Mouse (Mus musculus) lung, embryonic 14.5 days (tissue): ENCODE results near the gene Mfsd14a. TPM values are rescaled to one million over a fixed set of nuclear protein-coding genes. Genes with fewer than 3 reads are reported as not detected.

Experiments
- ATAC-seq: fragments of 200-750 bp; cut with Nextera tagmentation; 2 replicates; pipeline ENCODE4 v1.8.0; 2017; ENCODE audit warnings: mild to moderate bottlenecking, moderate TSS enrichment, moderate library complexity; ENCODE audit not compliant: insufficient read depth
- DNase-seq: peaks from one replicate; pipeline ENCODE4 v3.0.0-alpha.2; 2015
- H3K27ac ChIP-seq: fragments of 300-500 bp; sonication (generic); 2 replicates; pipeline ENCODE4 v1.5.1; 2014; ENCODE audit warnings: low read depth, mild to moderate bottlenecking, moderate library complexity
- H3K27me3 ChIP-seq: fragments of 300-500 bp; sonication (generic); 2 replicates; pipeline ENCODE4 v1.6.1; 2014; ENCODE audit warnings: low read length, control low read depth; ENCODE audit not compliant: insufficient read depth
- H3K36me3 ChIP-seq: fragments of 300-500 bp; sonication (generic); 2 replicates; pipeline ENCODE4 v1.6.1; 2014; ENCODE audit warnings: control low read depth; ENCODE audit not compliant: insufficient read depth
- H3K4me1 ChIP-seq: fragments of 300-500 bp; sonication (generic); 2 replicates; pipeline ENCODE4 v1.6.1; 2014; ENCODE audit warnings: antibody characterized with exemption, control low read depth; ENCODE audit not compliant: insufficient read depth
- H3K4me2 ChIP-seq: fragments of 300-500 bp; sonication (generic); 2 replicates; pipeline ENCODE4 v1.6.1; 2014; ENCODE audit warnings: mild to moderate bottlenecking
- H3K4me3 ChIP-seq: fragments of 300-500 bp; sonication (generic); 2 replicates; pipeline ENCODE4 v1.5.1; 2014; ENCODE audit warnings: low read depth, low read length
- H3K9ac ChIP-seq: fragments of 300-500 bp; sonication (generic); 2 replicates; pipeline ENCODE4 v1.6.1; 2014
- H3K9me3 ChIP-seq: fragments of 300-500 bp; sonication (generic); 2 replicates; pipeline ENCODE4 v1.6.1; 2016; ENCODE audit warnings: low read depth, low read length, control low read depth
- CTCF ChIP-seq: IDR thresholded peaks from 2 replicates; pipeline ENCODE4 v1.5.1; 2016; ENCODE audit warnings: antibody characterized with exemption, low read depth
- WGBS: fragments of 180-500 bp; shearing (Covaris S2); extraction: QIAGEN DNeasy Blood & Tissue Kit; methylation state at CpG from one replicate; pipeline ENCODE4 v1.1.7; 2014; 5-methylcytosine and 5-hydroxymethylcytosine counted together
- polyA plus RNA-seq: library from polyadenylated mRNA; unstranded; fragments of >200 nt; fragmentation: Nextera tagmentation; extraction: Ambion mirVana; gene quantifications from 2 replicates; pipeline ENCODE4 v1.2.1, GENCODE M21; 2014

The Mfsd14a gene
- polyA plus RNA-seq, 1 experiment from 2014 or later, result 94.6 TPM

DNA sequence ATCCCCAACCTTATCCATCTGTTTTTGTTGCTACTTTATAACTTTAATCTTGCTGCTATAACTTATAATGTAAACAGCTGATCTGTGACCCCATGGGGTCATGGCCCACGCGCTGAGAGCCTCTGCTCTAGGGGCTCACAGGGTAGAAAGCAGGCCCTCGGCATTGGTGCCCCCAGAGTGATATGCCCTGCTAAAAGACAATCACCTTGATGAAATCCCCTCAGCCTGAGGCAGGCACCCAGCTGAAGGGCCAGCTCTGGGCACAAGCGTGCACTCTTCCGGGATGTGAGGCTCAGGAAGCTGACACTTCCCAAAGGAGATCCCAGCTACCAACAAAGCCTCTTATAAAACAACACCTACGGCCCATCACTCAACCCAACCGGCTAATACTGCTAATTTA is 23.9 kb downstream of the Mfsd14a start:
- ATAC-seq (no peak), DNase-seq (no peak)
- Histone ChIP-seq H3K27me3 (no peaks in the 10 kb centered on the region), H3K9ac (no peak overlapping the region), H3K4me1 (no peaks in the 10 kb centered on the region), H3K9me3 (no peaks in the 10 kb centered on the region), H3K27ac (no peak overlapping the region), H3K4me3 (no peak overlapping the region), H3K4me2 (no peak overlapping the region), H3K36me3 (peaks cover 87% of the 10 kb centered on the region)
- no peak for TF ChIP-seq CTCF
- WGBS, result 80% methylated on average over 7 of the region's 7 CpGs

DNA sequence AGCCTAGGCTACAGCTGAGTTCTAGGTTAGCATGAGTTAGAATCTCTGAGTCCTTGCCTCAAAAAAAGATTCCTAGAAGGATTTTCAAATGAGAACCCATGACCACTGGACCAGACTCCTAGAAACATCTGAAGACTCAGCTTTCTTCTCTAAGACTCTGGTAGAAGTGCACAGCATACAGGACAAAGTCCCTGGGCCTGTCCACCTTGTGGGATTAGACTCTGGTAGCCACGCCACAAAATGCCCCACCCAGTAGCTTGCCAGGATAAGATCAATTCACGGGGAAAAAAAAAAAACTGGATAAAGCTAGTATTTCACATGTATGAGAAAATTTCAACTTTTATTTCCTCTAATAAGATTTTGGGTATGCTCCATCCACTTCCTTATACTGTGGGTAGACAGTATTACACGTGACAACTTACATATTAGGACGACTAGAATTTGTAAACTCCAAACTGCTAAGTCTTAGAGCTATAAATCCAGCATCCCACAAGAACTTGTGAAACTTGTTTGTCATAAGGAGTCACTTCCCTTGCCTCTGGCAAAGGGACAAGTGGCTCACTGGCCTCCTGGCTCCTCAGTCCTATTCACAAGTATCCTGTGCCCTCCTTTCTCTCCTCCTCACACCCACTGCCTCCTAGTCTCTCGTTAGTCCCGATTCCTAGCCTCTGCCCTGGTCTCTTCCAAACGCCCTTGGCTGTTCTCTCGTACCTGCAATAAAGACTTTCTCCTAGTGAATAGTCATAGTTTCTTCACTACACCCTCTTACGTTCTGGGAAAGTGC is 24.6 kb downstream of the Mfsd14a start:
- no peak overlapping the region for H3K9ac ChIP-seq
- no peak overlapping the region for H3K4me2 ChIP-seq
- peaks cover 88% of the 10 kb centered on the region for H3K36me3 ChIP-seq
- DNase-seq (no peak), ATAC-seq (no peak)
- no peaks in the 10 kb centered on the region for H3K9me3 ChIP-seq
- H3K27me3 ChIP-seq, result no peaks in the 10 kb centered on the region
- H3K27ac ChIP-seq, result no peak overlapping the region
- WGBS, result 85% methylated on average over 9 of the region's 9 CpGs
- no peaks in the 10 kb centered on the region for H3K4me1 ChIP-seq
- H3K4me3 ChIP-seq, result no peak overlapping the region
- no peak for TF ChIP-seq CTCF

DNA sequence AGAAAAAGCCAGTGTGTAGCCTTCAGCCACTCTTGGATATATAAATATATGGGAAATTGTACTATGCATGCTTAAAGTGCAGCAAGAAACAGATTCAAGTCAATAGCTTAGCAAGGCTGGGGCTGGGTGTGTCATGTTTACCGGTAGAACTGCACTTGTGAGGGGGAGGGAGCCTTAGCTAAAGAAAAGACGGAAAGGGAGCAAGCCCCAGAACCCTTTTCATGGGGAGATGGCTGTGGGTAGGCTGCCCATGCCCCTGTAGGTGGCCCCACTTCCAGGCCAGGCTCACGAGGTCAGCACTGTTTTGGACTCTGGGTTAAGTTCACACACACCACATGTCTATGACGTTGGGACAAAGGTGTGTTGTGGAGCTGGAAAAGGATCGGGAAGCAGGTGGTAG is 26.7 kb downstream of the Mfsd14a start:
- no peaks in the 10 kb centered on the region for H3K4me1 ChIP-seq
- no peak overlapping the region for H3K27ac ChIP-seq
- no peak overlapping the region for H3K4me2 ChIP-seq
- no peaks in the 10 kb centered on the region for H3K27me3 ChIP-seq
- H3K9me3 ChIP-seq, result no peaks in the 10 kb centered on the region
- peaks cover 90% of the 10 kb centered on the region for H3K36me3 ChIP-seq
- H3K4me3 ChIP-seq, result no peak overlapping the region
- TF ChIP-seq CTCF, result no peak
- ATAC-seq (no peak), DNase-seq (no peak)
- 63% methylated on average over 5 of the region's 5 CpGs for WGBS
- H3K9ac ChIP-seq, result no peak overlapping the region

DNA sequence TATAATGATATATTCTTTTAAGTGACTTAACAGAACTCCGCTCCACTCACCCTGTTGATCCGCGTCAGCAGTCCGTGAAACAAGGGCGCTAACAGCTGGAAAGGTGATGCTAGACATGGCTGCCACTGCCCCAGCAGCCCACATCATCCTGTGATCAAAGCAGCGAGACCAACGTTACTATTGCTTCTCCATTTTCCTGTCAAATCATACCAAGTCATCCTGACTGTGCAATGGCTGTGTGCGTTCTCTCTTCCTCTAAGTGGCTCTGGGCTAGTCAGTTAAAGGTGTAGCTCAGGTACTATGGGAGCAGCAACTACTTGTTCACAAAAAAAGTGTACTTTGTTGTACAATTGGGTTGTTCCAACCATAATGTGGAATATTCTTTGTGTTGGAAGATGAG is 27.6 kb downstream of the Mfsd14a start:
- no peak for TF ChIP-seq CTCF
- no peaks in the 10 kb centered on the region for H3K9me3 ChIP-seq
- no peak overlapping the region for H3K27ac ChIP-seq
- DNase-seq (no peak), ATAC-seq (no peak)
- H3K36me3 ChIP-seq, result peaks cover 91% of the 10 kb centered on the region
- no peak overlapping the region for H3K9ac ChIP-seq
- WGBS, result 89% methylated on average over 8 of the region's 8 CpGs
- no peak overlapping the region for H3K4me3 ChIP-seq
- H3K27me3 ChIP-seq, result no peaks in the 10 kb centered on the region
- no peaks in the 10 kb centered on the region for H3K4me1 ChIP-seq
- no peak overlapping the region for H3K4me2 ChIP-seq

DNA sequence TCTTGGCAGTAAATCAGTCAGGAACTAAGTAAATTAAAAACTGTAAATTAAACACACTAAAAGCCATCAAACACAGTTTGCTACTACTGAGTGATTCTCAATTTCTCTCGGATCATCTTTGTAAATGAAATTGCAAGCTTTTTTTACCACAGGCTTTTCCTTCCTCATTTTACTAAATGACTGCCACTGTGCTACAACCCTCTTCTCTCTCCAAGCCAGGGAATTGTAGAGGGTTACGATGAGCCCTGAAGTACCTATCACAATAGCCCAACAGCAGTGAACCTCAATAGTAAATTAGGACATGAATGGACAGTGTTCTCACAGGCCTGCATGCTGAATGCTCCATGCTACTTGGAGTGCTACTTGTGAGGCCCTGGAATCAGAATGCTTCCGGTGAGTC is 28.4 kb downstream of the Mfsd14a start:
- peaks cover 87% of the 10 kb centered on the region for H3K36me3 ChIP-seq
- DNase-seq (no peak), ATAC-seq (no peak)
- H3K9ac ChIP-seq, result no peak overlapping the region
- 96% methylated on average over 3 of the region's 3 CpGs for WGBS
- H3K4me2 ChIP-seq, result no peak overlapping the region
- no peak overlapping the region for H3K4me3 ChIP-seq
- TF ChIP-seq CTCF, result no peak
- H3K27me3 ChIP-seq, result no peaks in the 10 kb centered on the region
- no peaks in the 10 kb centered on the region for H3K4me1 ChIP-seq
- no peak overlapping the region for H3K27ac ChIP-seq
- no peaks in the 10 kb centered on the region for H3K9me3 ChIP-seq

DNA sequence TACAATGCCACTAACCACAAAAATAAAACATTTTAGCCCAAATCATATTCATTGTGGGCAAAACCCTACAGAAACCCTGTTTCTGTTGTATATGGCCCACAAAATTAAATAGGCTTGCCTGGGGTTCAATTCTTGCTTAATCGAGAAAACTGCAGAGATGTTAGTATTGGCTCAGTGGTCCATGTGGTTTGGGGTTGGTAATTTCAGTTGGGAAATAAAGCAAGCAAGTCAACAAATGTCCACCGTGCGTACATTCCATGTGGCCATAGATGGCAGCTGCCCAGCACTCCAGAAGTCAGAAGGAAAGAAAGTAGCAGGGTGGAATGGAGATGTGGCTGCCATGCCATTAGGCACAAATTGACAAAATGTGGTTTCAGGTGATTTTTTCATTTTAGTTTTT is 29.5 kb downstream of the Mfsd14a start:
- ATAC-seq, result no peak
- TF ChIP-seq CTCF, result no peak
- H3K4me3 ChIP-seq, result no peak overlapping the region
- H3K9ac ChIP-seq, result no peak overlapping the region
- H3K36me3 ChIP-seq, result peaks cover 79% of the 10 kb centered on the region
- H3K27ac ChIP-seq, result no peak overlapping the region
- H3K4me2 ChIP-seq, result no peak overlapping the region
- no peaks in the 10 kb centered on the region for H3K27me3 ChIP-seq
- H3K9me3 ChIP-seq, result no peaks in the 10 kb centered on the region
- 92% methylated on average over 3 of the region's 3 CpGs for WGBS
- no peaks in the 10 kb centered on the region for H3K4me1 ChIP-seq
- DNase-seq, result no peak

DNA sequence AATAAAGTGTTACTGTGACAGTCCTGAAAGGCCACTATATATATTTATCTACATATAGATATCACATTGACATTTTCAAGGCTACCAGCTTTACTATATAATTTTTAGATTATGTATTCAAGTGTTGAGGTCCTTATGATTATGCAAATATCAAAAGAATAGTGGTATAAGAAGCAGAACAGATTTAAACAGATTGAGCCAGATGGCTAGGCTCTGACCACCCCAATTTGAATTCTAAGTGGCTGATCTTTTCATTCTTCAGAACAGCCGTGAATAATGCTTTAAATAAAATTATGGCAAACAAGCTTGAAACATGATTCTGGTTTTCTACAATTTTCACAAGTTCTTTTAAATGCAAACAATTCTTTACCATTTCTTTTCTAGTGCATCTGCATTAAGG is 31.0 kb downstream of the Mfsd14a start:
- H3K4me1 ChIP-seq, result no peaks in the 10 kb centered on the region
- no peak overlapping the region for H3K9ac ChIP-seq
- no peaks in the 10 kb centered on the region for H3K9me3 ChIP-seq
- H3K4me2 ChIP-seq, result no peak overlapping the region
- H3K27me3 ChIP-seq, result no peaks in the 10 kb centered on the region
- 74% methylated on average over 1 of the region's 1 CpGs for WGBS
- H3K4me3 ChIP-seq, result no peak overlapping the region
- ATAC-seq (no peak), DNase-seq (no peak)
- no peak overlapping the region for H3K27ac ChIP-seq
- no peak for TF ChIP-seq CTCF
- peaks cover 76% of the 10 kb centered on the region for H3K36me3 ChIP-seq
